Mouse (Mus musculus): ENCODE data around the gene Itpkb. TPM values are rescaled to one million over a fixed set of nuclear protein-coding genes. Genes with fewer than 3 reads are reported as not detected.

Itpkb gene
- polyA plus RNA-seq, 1 experiment, result 18.1 TPM

- TF ChIP-seq CTCF (IDR thresholded peaks at IDR 0.05; ENCODE audit: control insufficient read depth, insufficient read depth, low read length) (no peak), POLR2A (IDR thresholded peaks at IDR 0.05; ENCODE audit: borderline replicate concordance, control insufficient read depth, low read depth, low read length) (no peak)
- WGBS, result 61% methylated on average over 2 of the region's 2 CpGs
- Histone ChIP-seq H3K27ac (ENCODE audit: control insufficient read depth, insufficient read depth, low read depth, low read length, poor library complexity) (no peak overlapping the region), H3K4me3 (replicated peaks; ENCODE audit: control insufficient read depth, low read depth, low read length) (no peak overlapping the region), H3K4me1 (ENCODE audit: control insufficient read depth, insufficient read depth, low read length) (no peaks in the 10 kb centered on the region; the same call in 1 of the 2 replicates)
Measured at GRCm38 (mm10) chr1:180307661-180308060, 22.6 kb upstream of the Itpkb start.

GRCm38 (mm10) chr1:180308897-180309296, 21.4 kb upstream of the Itpkb start:
- WGBS, result 71% methylated on average over 4 of the region's 4 CpGs
- no peak overlapping the region for H3K4me3 ChIP-seq (replicated peaks; ENCODE audit: control insufficient read depth, low read depth, low read length)
- H3K27ac ChIP-seq (ENCODE audit: control insufficient read depth, insufficient read depth, low read depth, low read length, poor library complexity), result no peak overlapping the region
- no peaks in the 10 kb centered on the region; the same call in 1 of the 2 replicates for H3K4me1 ChIP-seq (ENCODE audit: control insufficient read depth, insufficient read depth, low read length)
- TF ChIP-seq POLR2A (IDR thresholded peaks at IDR 0.05; ENCODE audit: borderline replicate concordance, control insufficient read depth, low read depth, low read length) (no peak), CTCF (IDR thresholded peaks at IDR 0.05; ENCODE audit: control insufficient read depth, insufficient read depth, low read length) (no peak)

- 68% methylated on average over 6 of the region's 6 CpGs for WGBS
- TF ChIP-seq POLR2A (IDR thresholded peaks at IDR 0.05; ENCODE audit: borderline replicate concordance, control insufficient read depth, low read depth, low read length), result no peak
- TF ChIP-seq CTCF (IDR thresholded peaks at IDR 0.05; ENCODE audit: control insufficient read depth, insufficient read depth, low read length), result no peak
- Histone ChIP-seq H3K4me3 (replicated peaks; ENCODE audit: control insufficient read depth, low read depth, low read length) (no peak overlapping the region), H3K27ac (ENCODE audit: control insufficient read depth, insufficient read depth, low read depth, low read length, poor library complexity) (no peak overlapping the region), H3K4me1 (ENCODE audit: control insufficient read depth, insufficient read depth, low read length) (no peaks in the 10 kb centered on the region; the same call in 1 of the 2 replicates)
Measured at GRCm38 (mm10) chr1:180312286-180312685, 18.0 kb upstream of the Itpkb start.

- no peaks in the 10 kb centered on the region; the same call in 1 of the 2 replicates for H3K4me1 ChIP-seq (ENCODE audit: control insufficient read depth, insufficient read depth, low read length)
- H3K27ac ChIP-seq (ENCODE audit: control insufficient read depth, insufficient read depth, low read depth, low read length, poor library complexity), result no peak overlapping the region
- no peak overlapping the region for H3K4me3 ChIP-seq (replicated peaks; ENCODE audit: control insufficient read depth, low read depth, low read length)
- no peak for TF ChIP-seq CTCF (IDR thresholded peaks at IDR 0.05; ENCODE audit: control insufficient read depth, insufficient read depth, low read length)
- no peak for TF ChIP-seq POLR2A (IDR thresholded peaks at IDR 0.05; ENCODE audit: borderline replicate concordance, control insufficient read depth, low read depth, low read length)
- 75% methylated on average over 6 of the region's 6 CpGs for WGBS
Measured at GRCm38 (mm10) chr1:180312792-180313311, 17.4 kb upstream of the Itpkb start.

- no peak for TF ChIP-seq POLR2A (IDR thresholded peaks at IDR 0.05; ENCODE audit: borderline replicate concordance, control insufficient read depth, low read depth, low read length)
- TF ChIP-seq CTCF (IDR thresholded peaks at IDR 0.05; ENCODE audit: control insufficient read depth, insufficient read depth, low read length), result no peak
- H3K27ac ChIP-seq (ENCODE audit: control insufficient read depth, insufficient read depth, low read depth, low read length, poor library complexity), result peak overlapping the region; percentile 33
- no peak overlapping the region for H3K4me3 ChIP-seq (replicated peaks; ENCODE audit: control insufficient read depth, low read depth, low read length)
- peaks cover 3% of the 10 kb centered on the region; the same call in 1 of the 2 replicates for H3K4me1 ChIP-seq (ENCODE audit: control insufficient read depth, insufficient read depth, low read length)
- 54% methylated on average over 20 of the region's 20 CpGs for WGBS
Measured at GRCm38 (mm10) chr1:180313517-180314440, 16.5 kb upstream of the Itpkb start.

- H3K4me3 ChIP-seq (replicated peaks; ENCODE audit: control insufficient read depth, low read depth, low read length), result no peak overlapping the region
- WGBS, result 48% methylated on average over 11 of the region's 11 CpGs
- peaks cover 5% of the 10 kb centered on the region; the same call in 1 of the 2 replicates for H3K4me1 ChIP-seq (ENCODE audit: control insufficient read depth, insufficient read depth, low read length)
- H3K27ac ChIP-seq (ENCODE audit: control insufficient read depth, insufficient read depth, low read depth, low read length, poor library complexity), result no peak overlapping the region
- TF ChIP-seq CTCF (IDR thresholded peaks at IDR 0.05; ENCODE audit: control insufficient read depth, insufficient read depth, low read length) (no peak), POLR2A (IDR thresholded peaks at IDR 0.05; ENCODE audit: borderline replicate concordance, control insufficient read depth, low read depth, low read length) (no peak)
Measured at GRCm38 (mm10) chr1:180314641-180315040, 15.6 kb upstream of the Itpkb start.

GRCm38 (mm10) chr1:180315127-180315526, 15.2 kb upstream of the Itpkb start:
- H3K27ac ChIP-seq (ENCODE audit: control insufficient read depth, insufficient read depth, low read depth, low read length, poor library complexity), result no peak overlapping the region
- H3K4me3 ChIP-seq (replicated peaks; ENCODE audit: control insufficient read depth, low read depth, low read length), result no peak overlapping the region
- 72% methylated on average over 3 of the region's 3 CpGs for WGBS
- peaks cover 5% of the 10 kb centered on the region; the same call in 1 of the 2 replicates for H3K4me1 ChIP-seq (ENCODE audit: control insufficient read depth, insufficient read depth, low read length)
- TF ChIP-seq CTCF (IDR thresholded peaks at IDR 0.05; ENCODE audit: control insufficient read depth, insufficient read depth, low read length), result no peak

- 44% methylated on average over 4 of the region's 4 CpGs for WGBS
- peaks cover 5% of the 10 kb centered on the region; the same call in 1 of the 2 replicates for H3K4me1 ChIP-seq (ENCODE audit: control insufficient read depth, insufficient read depth, low read length)
- TF ChIP-seq CTCF (IDR thresholded peaks at IDR 0.05; ENCODE audit: control insufficient read depth, insufficient read depth, low read length) (no peak), POLR2A (IDR thresholded peaks at IDR 0.05; ENCODE audit: borderline replicate concordance, control insufficient read depth, low read depth, low read length) (no peak)
- H3K27ac ChIP-seq (ENCODE audit: control insufficient read depth, insufficient read depth, low read depth, low read length, poor library complexity), result no peak overlapping the region
- no peak overlapping the region for H3K4me3 ChIP-seq (replicated peaks; ENCODE audit: control insufficient read depth, low read depth, low read length)
Measured at GRCm38 (mm10) chr1:180317450-180317849, 12.8 kb upstream of the Itpkb start.
